ENCODE assay signal across 8 mouse cellular contexts in genomic region chr16:91044270-91045182, GRCm38 (mm10). TPM values are rescaled to one million over a fixed set of nuclear protein-coding genes. Genes with fewer than 3 reads are reported as not detected.
A peak's percentile ranks its signal among the peaks of the same experiment; 100 is the strongest.
DNase-seq lines count a peak whose midpoint lies in the region; ATAC-seq and TF ChIP-seq lines count a peak whose summit lies in the region.

Gene Paxbp1, minus strand, starts transcription at chr16:91044543.

- peaks cover 4% of the 10 kb centered on the region; the same call in 1 of the 2 replicates for H3K36me3 ChIP-seq in ES-Bruce4 (ENCODE audit: control insufficient read depth, insufficient read depth, low read length, poor library complexity, severe bottlenecking)
- H3K36me3 ChIP-seq in forebrain, embryonic 13.5 days (ENCODE audit: poor library complexity, severe bottlenecking), result peaks cover 15% of the 10 kb centered on the region
- peaks cover 11% of the 10 kb centered on the region for H3K36me3 ChIP-seq in liver, postnatal 0 days (replicated peaks; ENCODE audit: insufficient read depth, low read length)
- no peaks in the 10 kb centered on the region for H3K36me3 ChIP-seq in neural tube, embryonic 14.5 days (ENCODE audit: control insufficient read depth, insufficient read depth, low read length)

- no peaks in the 10 kb centered on the region for H3K9me3 ChIP-seq in ES-Bruce4 (replicated peaks; ENCODE audit: control insufficient read depth, insufficient read depth, low read length, poor library complexity, severe bottlenecking)
- no peaks in the 10 kb centered on the region for H3K9me3 ChIP-seq in forebrain, embryonic 13.5 days (replicated peaks)
- H3K9me3 ChIP-seq in liver, postnatal 0 days (ENCODE audit: low read length), result no peaks in the 10 kb centered on the region
- H3K9me3 ChIP-seq in neural tube, embryonic 14.5 days (ENCODE audit: control insufficient read depth, low read length), result no peaks in the 10 kb centered on the region

- peak; percentile 87 for TF ChIP-seq POLR2A in ES-Bruce4 (IDR thresholded peaks at IDR 0.05; ENCODE audit: insufficient read depth, low read length)

- peak; percentile 94 for TF ChIP-seq CTCF in ES-Bruce4 (IDR thresholded peaks at IDR 0.05; ENCODE audit: low read depth, low read length)
- TF ChIP-seq CTCF in liver, postnatal 0 days (IDR thresholded peaks at IDR 0.05; ENCODE audit: low read depth), result peak; percentile 100

- peak; percentile 99 to 100 for DNase-seq in heart, postnatal 10 days
- DNase-seq in large intestine, adult 2 months (ENCODE audit: low read depth, low spot score), result peak; percentile 97
- DNase-seq in liver, postnatal 0 days, result peak; percentile 99
- DNase-seq in testis, postnatal 10 days (ENCODE audit: low spot score), result peak; percentile 99

- TF ChIP-seq EP300 in ES-Bruce4 (IDR thresholded peaks at IDR 0.05; ENCODE audit: insufficient read depth, low read depth, low read length), result peak; percentile 41; the same call in 1 of the 2 replicates
- no peak for TF ChIP-seq EP300 in liver, postnatal 0 days (IDR thresholded peaks at IDR 0.05; ENCODE audit: low read depth)

- peak within 1 kb of the TSS; percentile 74 for H3K4me2 ChIP-seq in forebrain, embryonic 13.5 days
- H3K4me2 ChIP-seq in liver, postnatal 0 days (ENCODE audit: low read depth, low read length), result peak within 1 kb of the TSS; percentile 82
- H3K4me2 ChIP-seq in neural tube, embryonic 14.5 days (ENCODE audit: low read depth, low read length), result peak within 1 kb of the TSS; percentile 78

- intact Hi-C loops in heart, postnatal 10 days (cut with DNase I), result loop anchor here (2.0 kb wide), 1 partner anchor 34 kb away; the partner anchor contains the start of gene Synj1

- H3K27me3 ChIP-seq in ES-Bruce4 (ENCODE audit: control insufficient read depth, insufficient read depth, low read length, poor library complexity, severe bottlenecking), result no peaks in the 10 kb centered on the region
- 0 out of 2 replicates have a peak, but pooled peaks cover 4% of the 10 kb centered on the region for H3K27me3 ChIP-seq in forebrain, embryonic 13.5 days
- no peaks in the 10 kb centered on the region for H3K27me3 ChIP-seq in liver, postnatal 0 days (ENCODE audit: insufficient read depth, low read length)
- H3K27me3 ChIP-seq in neural tube, embryonic 14.5 days (ENCODE audit: control insufficient read depth, insufficient read depth, low read length), result no peaks in the 10 kb centered on the region

- peak within 1 kb of the TSS; percentile 96 for H3K4me3 ChIP-seq in ES-Bruce4 (ENCODE audit: low read depth, low read length)
- H3K4me3 ChIP-seq in forebrain, embryonic 13.5 days, result peak within 1 kb of the TSS; percentile 80
- H3K4me3 ChIP-seq in liver, postnatal 0 days (ENCODE audit: low read depth, low read length), result peak within 1 kb of the TSS; percentile 73
- peak within 1 kb of the TSS; percentile 96 for H3K4me3 ChIP-seq in neural tube, embryonic 14.5 days (ENCODE audit: low read depth, low read length)

- peak within 1 kb of the TSS; percentile 81 for H3K9ac ChIP-seq in ES-Bruce4 (ENCODE audit: low read depth, poor library complexity, severe bottlenecking)
- peak within 1 kb of the TSS; percentile 99 for H3K9ac ChIP-seq in forebrain, embryonic 13.5 days
- peak within 1 kb of the TSS; percentile 88 for H3K9ac ChIP-seq in liver, postnatal 0 days (replicated peaks)
- peak within 1 kb of the TSS; percentile 93 for H3K9ac ChIP-seq in neural tube, embryonic 14.5 days (replicated peaks; ENCODE audit: low read depth, low read length)

- WGBS in forebrain, embryonic 13.5 days, result 2% methylated on average over 64 of the region's 70 CpGs
- WGBS in large intestine, adult 2 months, result 1% methylated on average over 68 of the region's 70 CpGs
- WGBS in liver, postnatal 0 days (ENCODE audit: insufficient replicate concordance), result 2% methylated on average over 59 of the region's 70 CpGs
- WGBS in neural tube, embryonic 14.5 days, result 2% methylated on average over 70 of the region's 70 CpGs

- H3K27ac ChIP-seq in ES-Bruce4 (ENCODE audit: insufficient read depth, low read length), result peak within 1 kb of the TSS; percentile 38
- H3K27ac ChIP-seq in forebrain, embryonic 13.5 days, result peak within 1 kb of the TSS; percentile 98
- H3K27ac ChIP-seq in liver, postnatal 0 days (ENCODE audit: low read depth), result peak within 1 kb of the TSS; percentile 92
- H3K27ac ChIP-seq in neural tube, embryonic 14.5 days (ENCODE audit: low read depth, low read length), result peak within 1 kb of the TSS; percentile 97

- ATAC-seq in cerebellum, adult (ENCODE audit: insufficient number of reproducible peaks, low FRiP score, low TSS enrichment), result peak; percentile 97
- ATAC-seq in forebrain, embryonic 13.5 days, result peak; percentile 96
- ATAC-seq in liver, postnatal 0 days, result peak; percentile 93
- peak; percentile 96 for ATAC-seq in neural tube, embryonic 14.5 days (ENCODE audit: low read depth)

- no peaks in the 10 kb centered on the region for H3K4me1 ChIP-seq in ES-Bruce4 (ENCODE audit: control insufficient read depth, insufficient read depth, low read length)
- H3K4me1 ChIP-seq in forebrain, embryonic 13.5 days, result peaks cover 23% of the 10 kb centered on the region
- H3K4me1 ChIP-seq in liver, postnatal 0 days (ENCODE audit: insufficient read depth), result peaks cover 18% of the 10 kb centered on the region
- peaks cover 11% of the 10 kb centered on the region for H3K4me1 ChIP-seq in neural tube, embryonic 14.5 days (ENCODE audit: control insufficient read depth, insufficient read depth, low read length)

RNA-seq across cellular contexts. Expression of gene Paxbp1, which starts in this region (rescaled TPM):
- 96.0 and 108 TPM in 2 replicates for polyA plus RNA-seq in ES-Bruce4 (2011; ENCODE audit: insufficient read depth, insufficient read length, low read depth, missing spikeins)
- 75.8 and 77.1 TPM in 2 replicates for polyA plus RNA-seq in forebrain, embryonic 13.5 days (2015; fragmentation: Nextera tagmentation; extraction: Ambion mirVana)
- total RNA-seq in heart, postnatal 10 days (2021), result 10 to 100 TPM; 22.6 to 27.2 TPM
- polyA plus RNA-seq in large intestine, adult 2 months (2012; rRNA removed), result 10.1 and 20.8 TPM in 2 replicates
- polyA plus RNA-seq in liver, postnatal 0 days (2015; fragmentation: Nextera tagmentation; extraction: Ambion mirVana), result 10.3 and 10.9 TPM in 2 replicates
- 89.2 and 96.1 TPM in 2 replicates for polyA plus RNA-seq in neural tube, embryonic 14.5 days (2014; fragmentation: Nextera tagmentation; extraction: Ambion mirVana)

Comparison
In these comparisons a context has a peak if more than half of its experiments do, and no peak if none do; other contexts are left out.
1. Peak in every context shown above with its lines: DNase-seq, ATAC-seq, H3K4me3 ChIP-seq and H3K27ac ChIP-seq.
2. H3K27ac ChIP-seq: peak in every context shown above with its lines; median percentile 98 in forebrain, embryonic 13.5 days; 97 in neural tube, embryonic 14.5 days; 92 in liver, postnatal 0 days; 38 in ES-Bruce4.